Mouse (Mus musculus): ENCODE data around the gene Otud4. TPM values are rescaled to one million over a fixed set of nuclear protein-coding genes. Genes with fewer than 3 reads are reported as not detected.

Otud4 gene
- polyA plus RNA-seq, 1 experiment from 2014 or later, result 18.1 TPM

DNA sequence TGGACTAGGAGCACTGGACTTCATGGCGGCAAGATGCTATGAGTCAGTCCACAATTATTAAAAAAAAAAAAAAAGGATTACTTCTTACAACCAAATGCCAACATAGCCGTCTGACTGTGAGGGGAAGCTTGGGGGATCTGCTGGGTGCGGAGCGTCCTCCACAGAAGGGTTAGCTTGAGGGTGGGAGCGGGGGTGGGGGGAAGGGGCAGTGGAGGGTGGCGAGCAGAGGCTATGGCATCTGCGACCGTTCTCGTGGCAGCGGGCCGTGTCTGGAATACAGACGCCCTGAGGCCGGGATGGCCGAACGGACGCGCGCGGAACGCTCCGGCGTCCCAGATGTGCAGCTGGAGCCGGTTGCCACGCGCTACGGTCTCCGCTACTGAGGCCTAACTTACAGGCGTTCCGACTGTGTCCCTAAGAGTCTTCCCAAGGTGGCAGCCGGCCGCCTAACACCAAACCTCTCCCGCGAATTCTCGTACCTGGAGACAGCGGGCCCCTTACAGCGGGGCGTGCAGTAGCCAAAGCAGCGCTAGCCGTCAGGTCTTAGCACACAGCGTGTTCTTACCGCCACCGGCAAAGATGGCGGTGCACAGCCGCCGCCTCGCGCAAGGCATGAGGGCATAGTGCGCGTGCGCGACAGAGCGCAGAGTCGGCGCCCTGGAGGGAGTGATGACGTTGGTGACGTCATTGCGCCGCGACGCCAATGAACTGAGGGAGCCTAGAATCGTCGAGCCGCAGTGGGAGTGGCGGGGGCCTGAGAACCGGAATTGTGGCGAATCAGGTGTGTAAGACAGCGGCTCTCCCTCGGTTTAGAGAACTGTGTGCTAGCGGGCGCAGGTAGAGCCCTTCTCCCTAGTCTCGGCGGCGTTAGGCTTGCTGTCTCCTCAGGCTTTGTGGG, 71.9 kb downstream of the Otud4 start, which contains the start of the genes Abce1 and Anapc10:
Gene Abce1, minus strand, starts transcription at position 677 of the 898 bp plus-strand sequence.
Gene Anapc10, plus strand, starts transcription at position 757 of the 898 bp plus-strand sequence.
- Histone ChIP-seq H3K36me3 (replicated peaks; ENCODE audit: control insufficient read depth, insufficient read depth) (peaks cover 33% of the 10 kb centered on the region), H3K9me3 (ENCODE audit: control insufficient read depth, low read length) (no peaks in the 10 kb centered on the region), H3K4me1 (replicated peaks; ENCODE audit: control insufficient read depth, insufficient read depth, low read length) (peaks cover 14% of the 10 kb centered on the region), H3K27ac (peak within 1 kb of the TSS; percentile 82), H3K4me3 (replicated peaks; ENCODE audit: low read length) (peak within 1 kb of the TSS; percentile 57), H3K27me3 (ENCODE audit: control insufficient read depth, insufficient read depth, low read length) (no peaks in the 10 kb centered on the region), H3K9ac (peak within 1 kb of the TSS; percentile 66), H3K4me2 (replicated peaks) (peak within 1 kb of the TSS; percentile 89)
- under 1% methylated on average over 73 of the region's 73 CpGs for WGBS
- peak; percentile 99 for ATAC-seq (ENCODE audit: low FRiP score)
- peak; percentile 100 for DNase-seq (ENCODE audit: low spot score)

DNA sequence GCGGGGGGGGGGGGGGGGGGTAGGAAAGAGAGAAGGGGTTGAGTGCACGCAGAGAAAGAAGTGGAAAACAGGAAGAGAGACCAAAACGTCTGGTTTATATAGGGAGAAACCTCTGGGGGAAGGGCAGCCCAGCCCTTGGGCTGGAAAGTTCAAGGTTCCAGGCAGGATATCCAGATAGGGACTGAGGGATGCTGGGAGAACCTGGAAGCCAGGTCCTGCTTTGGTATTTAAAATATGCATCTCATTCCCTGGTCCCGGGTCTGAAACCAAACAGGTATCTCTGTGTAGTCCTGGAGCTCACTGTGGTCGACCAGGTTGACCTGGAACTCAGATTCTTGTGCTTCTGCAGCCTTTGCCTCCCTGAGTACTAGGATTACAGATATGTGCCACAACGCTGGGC, 73.3 kb downstream of the Otud4 start:
- DNase-seq (ENCODE audit: low spot score) (no peak), ATAC-seq (ENCODE audit: low FRiP score) (no peak)
- Histone ChIP-seq H3K9me3 (ENCODE audit: control insufficient read depth, low read length) (no peaks in the 10 kb centered on the region), H3K4me3 (replicated peaks; ENCODE audit: low read length) (no peak overlapping the region; the same call in 1 of the 2 replicates), H3K4me1 (replicated peaks; ENCODE audit: control insufficient read depth, insufficient read depth, low read length) (peaks cover 14% of the 10 kb centered on the region), H3K27me3 (ENCODE audit: control insufficient read depth, insufficient read depth, low read length) (no peaks in the 10 kb centered on the region), H3K9ac (no peak overlapping the region), H3K27ac (no peak overlapping the region), H3K36me3 (replicated peaks; ENCODE audit: control insufficient read depth, insufficient read depth) (peaks cover 36% of the 10 kb centered on the region), H3K4me2 (replicated peaks) (peak overlapping the region; percentile 89)
- WGBS, result 54% methylated on average over 6 of the region's 6 CpGs

DNA sequence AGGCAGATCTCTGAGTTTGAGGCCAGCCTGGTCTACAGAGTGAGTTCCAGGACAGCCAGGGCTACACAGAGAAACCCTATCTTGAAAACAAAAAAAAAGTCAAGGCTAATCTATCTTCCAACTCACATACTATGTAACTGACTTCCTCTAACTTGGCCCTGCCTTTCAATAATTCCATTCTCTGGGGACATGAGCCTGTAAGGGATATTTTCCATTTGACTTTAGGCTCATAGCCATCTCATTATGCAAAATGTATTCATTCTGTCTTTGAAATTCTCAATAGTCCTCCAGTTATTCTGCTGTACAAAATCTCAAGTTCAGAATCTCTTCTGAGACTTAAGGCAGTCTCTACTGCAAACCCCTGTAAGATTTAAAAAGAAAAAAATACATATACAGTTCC, 82.1 kb downstream of the Otud4 start:
- Histone ChIP-seq H3K9ac (no peak overlapping the region), H3K4me1 (replicated peaks; ENCODE audit: control insufficient read depth, insufficient read depth, low read length) (no peaks in the 10 kb centered on the region), H3K36me3 (replicated peaks; ENCODE audit: control insufficient read depth, insufficient read depth) (peaks cover 64% of the 10 kb centered on the region), H3K27ac (no peak overlapping the region), H3K4me3 (replicated peaks; ENCODE audit: low read length) (no peak overlapping the region), H3K4me2 (replicated peaks) (no peak overlapping the region), H3K27me3 (ENCODE audit: control insufficient read depth, insufficient read depth, low read length) (no peaks in the 10 kb centered on the region), H3K9me3 (ENCODE audit: control insufficient read depth, low read length) (no peaks in the 10 kb centered on the region)
- DNase-seq (ENCODE audit: low spot score) (no peak), ATAC-seq (ENCODE audit: low FRiP score) (no peak)

DNA sequence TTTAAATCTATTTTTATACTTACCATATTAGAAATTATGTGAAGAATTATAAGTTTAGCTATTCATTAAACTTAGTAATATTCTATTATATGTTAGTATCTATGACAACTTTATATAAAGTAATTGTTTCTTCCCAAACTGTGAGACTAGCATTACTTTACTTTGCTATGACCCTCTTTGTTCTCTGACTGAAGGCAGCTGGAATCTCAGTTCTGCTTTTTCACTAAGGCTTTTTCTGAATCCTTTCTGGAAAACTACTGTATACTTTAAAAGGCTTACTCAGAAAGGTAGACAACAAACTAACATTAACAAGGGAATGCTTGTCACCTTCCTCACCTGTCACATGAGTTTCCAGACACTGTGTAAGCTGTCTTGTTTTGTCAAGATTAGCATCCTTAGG, 83.9 kb downstream of the Otud4 start:
- no peak overlapping the region for H3K27ac ChIP-seq
- DNase-seq (ENCODE audit: low spot score) (no peak), ATAC-seq (ENCODE audit: low FRiP score) (no peak)
- no peak overlapping the region for H3K9ac ChIP-seq
- peaks cover 46% of the 10 kb centered on the region for H3K36me3 ChIP-seq (replicated peaks; ENCODE audit: control insufficient read depth, insufficient read depth)
- no peaks in the 10 kb centered on the region for H3K27me3 ChIP-seq (ENCODE audit: control insufficient read depth, insufficient read depth, low read length)
- H3K4me1 ChIP-seq (replicated peaks; ENCODE audit: control insufficient read depth, insufficient read depth, low read length), result no peaks in the 10 kb centered on the region
- no peak overlapping the region for H3K4me2 ChIP-seq (replicated peaks)
- no peak overlapping the region for H3K4me3 ChIP-seq (replicated peaks; ENCODE audit: low read length)
- no peaks in the 10 kb centered on the region for H3K9me3 ChIP-seq (ENCODE audit: control insufficient read depth, low read length)

DNA sequence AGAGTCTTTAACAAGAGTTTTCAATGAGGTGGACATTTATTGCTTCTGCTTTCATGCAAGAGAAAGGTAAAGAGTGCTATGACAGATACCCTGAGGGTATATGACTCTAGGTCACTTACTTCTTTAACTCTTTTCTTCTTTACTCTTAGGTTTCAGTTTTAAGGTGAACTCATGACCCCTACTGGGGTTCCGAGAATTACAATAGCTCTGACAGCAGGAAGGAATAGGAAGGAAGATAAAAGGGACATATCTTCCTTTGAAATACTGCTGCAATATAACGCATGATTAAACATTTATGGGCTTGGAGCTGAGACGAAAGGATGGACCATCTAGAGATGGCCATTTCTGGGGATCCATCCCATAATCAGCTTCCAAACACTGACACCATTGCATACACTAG, 85.2 kb downstream of the Otud4 start:
- no peak overlapping the region for H3K4me2 ChIP-seq (replicated peaks)
- H3K36me3 ChIP-seq (replicated peaks; ENCODE audit: control insufficient read depth, insufficient read depth), result peaks cover 49% of the 10 kb centered on the region
- ATAC-seq (ENCODE audit: low FRiP score) (no peak), DNase-seq (ENCODE audit: low spot score) (no peak)
- no peaks in the 10 kb centered on the region for H3K27me3 ChIP-seq (ENCODE audit: control insufficient read depth, insufficient read depth, low read length)
- H3K4me1 ChIP-seq (replicated peaks; ENCODE audit: control insufficient read depth, insufficient read depth, low read length), result no peaks in the 10 kb centered on the region
- H3K9ac ChIP-seq, result no peak overlapping the region
- no peak overlapping the region for H3K4me3 ChIP-seq (replicated peaks; ENCODE audit: low read length)
- no peaks in the 10 kb centered on the region for H3K9me3 ChIP-seq (ENCODE audit: control insufficient read depth, low read length)
- 42% methylated on average over 3 of the region's 3 CpGs for WGBS
- H3K27ac ChIP-seq, result no peak overlapping the region

Other genes with a start within 250 kb of the Otud4 start
- 75.5 and 84.3 TPM in 2 replicates for gene Smad1, start 240.1 kb upstream of the Otud4 start, polyA plus RNA-seq (2014; fragmentation: Nextera tagmentation; extraction: Ambion mirVana)
- gene Abce1, start 72.1 kb downstream of the Otud4 start, polyA plus RNA-seq (2014; fragmentation: Nextera tagmentation; extraction: Ambion mirVana), result 89.8 and 99.0 TPM in 2 replicates
- gene Anapc10, start 72.2 kb downstream of the Otud4 start, polyA plus RNA-seq (2014; fragmentation: Nextera tagmentation; extraction: Ambion mirVana), result 36.5 and 42.4 TPM in 2 replicates

All from hindbrain, embryonic 14.5 days (tissue).